Mouse (Mus musculus) erythroblast, embryonic 14.5 days (primary cell): ENCODE measurements around the gene Heatr6. TPM values are rescaled to one million over a fixed set of nuclear protein-coding genes. Genes with fewer than 3 reads are reported as not detected.

Experiments used
- H3K27me3 ChIP-seq: 2 replicates; pipeline ENCODE4 v1.6.1; 2012; ENCODE audit warnings: inconsistent platforms; ENCODE audit not compliant: control insufficient read depth
- H3K36me3 ChIP-seq: 2 replicates; pipeline ENCODE4 v1.6.1; 2012; ENCODE audit warnings: mild to moderate bottlenecking, inconsistent platforms; ENCODE audit not compliant: control insufficient read depth
- H3K4me1 ChIP-seq: 2 replicates; pipeline ENCODE4 v1.6.1; 2012; ENCODE audit warnings: inconsistent platforms; ENCODE audit not compliant: control insufficient read depth
- H3K4me3 ChIP-seq: replicated peaks from 2 replicates; pipeline ENCODE3; 2012; ENCODE audit warnings: moderate library complexity, mild to moderate bottlenecking, inconsistent platforms
- H3K9me3 ChIP-seq: 2 replicates; pipeline ENCODE4 v1.6.1; 2012; ENCODE audit warnings: low read length, inconsistent platforms, mixed read lengths; ENCODE audit not compliant: control insufficient read depth
- GATA1 ChIP-seq: IDR thresholded peaks from 2 replicates; pipeline ENCODE4 v1.6.1; 2012; ENCODE audit warnings: low read length, inconsistent platforms, mixed read lengths
- TAL1 ChIP-seq: IDR thresholded peaks from 3 replicates; pipeline ENCODE4 v1.6.1; 2012; ENCODE audit warnings: low read length, inconsistent platforms, mixed read lengths
- polyA plus RNA-seq: library from polyadenylated mRNA; stranded (reverse); fragments of >175 nt; gene quantifications from 2 replicates; pipeline ENCODE4 v1.2.3, GENCODE M21; 2012

The Heatr6 gene
- polyA plus RNA-seq, 1 experiment: 0.15 TPM

- no peaks in the 10 kb centered on the region for H3K4me1 ChIP-seq
- TF ChIP-seq GATA1 (no peak), TAL1 (no peak)
- no peaks in the 10 kb centered on the region for H3K9me3 ChIP-seq
- peaks cover 18% of the 10 kb centered on the region for H3K27me3 ChIP-seq
- no peaks in the 10 kb centered on the region for H3K36me3 ChIP-seq
- H3K4me3 ChIP-seq: no peak overlapping the region
These were observed 7.3 kb upstream of the Heatr6 start for GRCm38 (mm10) chr11:83746152-83746551.

DNA sequence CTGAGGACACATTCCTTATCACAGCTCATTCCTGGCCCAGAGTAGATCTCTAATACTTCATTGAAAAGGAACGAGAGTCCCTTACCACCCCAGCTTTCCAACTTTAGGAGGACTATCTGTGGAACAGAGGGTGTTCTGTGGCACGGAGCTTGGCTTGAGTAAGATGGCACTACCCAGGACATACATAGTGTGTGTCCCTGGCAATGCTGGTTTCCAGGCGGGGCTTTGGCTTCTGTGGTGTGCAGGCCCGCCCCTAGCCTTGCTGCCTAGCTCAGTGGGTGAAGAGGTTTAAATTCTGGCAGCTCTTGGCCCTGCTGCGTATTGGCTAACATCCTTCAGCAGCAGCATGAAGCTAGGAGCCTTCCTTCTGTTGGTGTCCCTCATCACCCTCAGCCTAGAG is 6.8 kb upstream of the Heatr6 start, which contains the start of gene Wfdc21:
Wfdc21 (plus strand) TSS at position 260 of the 400 bp plus-strand sequence.
- Histone ChIP-seq H3K27me3 (peaks cover 23% of the 10 kb centered on the region), H3K4me3 (no peak within 1 kb of the TSS), H3K36me3 (no peaks in the 10 kb centered on the region), H3K4me1 (no peaks in the 10 kb centered on the region), H3K9me3 (no peaks in the 10 kb centered on the region)
- TF ChIP-seq GATA1: no peak
- no peak for TF ChIP-seq TAL1

DNA sequence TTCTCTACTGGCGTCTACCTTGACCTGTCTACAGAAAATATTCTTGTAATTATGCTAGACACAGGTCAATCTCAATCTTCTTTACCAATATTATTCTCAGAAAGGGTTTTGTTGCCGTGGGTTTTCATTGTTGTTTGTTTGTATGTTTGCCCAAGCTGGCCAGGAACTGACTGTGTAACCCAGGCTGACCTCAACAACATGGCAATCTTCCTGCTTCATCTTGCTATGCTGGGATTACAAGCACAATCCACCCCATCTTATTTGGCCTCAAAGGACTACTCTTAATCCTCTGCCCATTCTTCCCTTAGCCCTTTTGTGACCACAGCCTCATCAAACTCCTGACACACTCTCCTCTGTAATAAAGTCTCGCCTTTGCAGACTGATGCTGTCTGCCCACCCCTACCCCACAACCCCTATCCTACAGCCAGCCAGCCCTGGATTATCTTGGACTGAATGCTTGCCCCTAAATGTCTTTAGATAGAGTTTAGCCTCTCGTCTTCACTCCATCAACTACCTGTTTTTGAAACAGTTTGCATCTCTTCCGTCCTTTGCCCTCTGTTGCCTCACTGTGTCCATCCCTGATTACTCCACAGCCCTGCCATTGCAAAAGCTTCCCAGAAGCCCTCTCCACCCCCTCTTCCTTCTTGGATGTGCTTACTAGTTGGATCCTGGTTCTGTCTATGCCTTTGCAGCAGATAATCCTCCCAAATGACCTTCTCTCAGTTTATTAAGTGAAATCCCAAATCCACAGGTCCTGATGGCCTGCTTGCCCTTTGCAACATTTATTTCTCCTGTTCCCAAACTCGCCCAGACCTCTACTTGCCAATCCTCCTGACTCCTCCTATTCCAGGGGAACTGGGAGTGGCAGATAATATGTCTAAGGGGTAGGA is 5.9 kb upstream of the Heatr6 start:
- H3K27me3 ChIP-seq: peaks cover 23% of the 10 kb centered on the region
- H3K4me3 ChIP-seq: no peak overlapping the region
- TF ChIP-seq GATA1: no peak
- TF ChIP-seq TAL1: no peak
- no peaks in the 10 kb centered on the region for H3K36me3 ChIP-seq
- H3K4me1 ChIP-seq: no peaks in the 10 kb centered on the region
- H3K9me3 ChIP-seq: no peaks in the 10 kb centered on the region

GRCm38 (mm10) chr11:83754227-83754626 is 731 bp downstream of the Heatr6 start:
- H3K4me1 ChIP-seq: peaks cover 18% of the 10 kb centered on the region
- peak overlapping the region; percentile 86 for H3K4me3 ChIP-seq
- TF ChIP-seq GATA1 (no peak), TAL1 (no peak)
- H3K9me3 ChIP-seq: no peaks in the 10 kb centered on the region
- H3K27me3 ChIP-seq: peaks cover 8% of the 10 kb centered on the region
- H3K36me3 ChIP-seq: peaks cover 35% of the 10 kb centered on the region

GRCm38 (mm10) chr11:83767306-83767705 is 13.8 kb downstream of the Heatr6 start:
- no peak overlapping the region for H3K4me3 ChIP-seq
- H3K36me3 ChIP-seq: peaks cover 87% of the 10 kb centered on the region
- no peaks in the 10 kb centered on the region for H3K9me3 ChIP-seq
- H3K4me1 ChIP-seq: no peaks in the 10 kb centered on the region; the same call in 1 of the 2 replicates
- no peaks in the 10 kb centered on the region for H3K27me3 ChIP-seq
- no peak for TF ChIP-seq GATA1
- TF ChIP-seq TAL1: no peak

- H3K36me3 ChIP-seq: peaks cover 87% of the 10 kb centered on the region
- TF ChIP-seq TAL1 (no peak), GATA1 (no peak)
These were observed 15.5 kb downstream of the Heatr6 start for GRCm38 (mm10) chr11:83768976-83769375.

DNA sequence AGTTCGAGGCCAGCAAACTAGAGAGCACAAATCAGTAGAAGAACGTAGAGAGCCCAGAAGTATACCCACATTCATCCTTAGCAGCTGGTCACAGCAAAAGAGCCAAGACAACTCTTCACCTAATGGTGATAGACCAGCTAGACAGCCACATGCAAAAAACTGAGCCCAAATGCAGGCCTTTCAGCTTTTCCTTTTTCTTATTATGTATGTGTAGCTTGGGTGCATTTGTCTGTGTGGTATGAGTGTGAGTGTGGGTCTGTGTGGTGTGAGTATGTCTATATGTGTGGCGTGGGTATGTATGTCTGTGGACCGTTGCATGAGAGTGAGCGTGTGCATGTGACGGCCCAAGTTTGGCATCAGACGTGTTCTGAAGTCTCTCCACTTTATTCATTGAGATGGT is 17.5 kb downstream of the Heatr6 start:
- Histone ChIP-seq H3K4me1 (no peaks in the 10 kb centered on the region), H3K9me3 (no peaks in the 10 kb centered on the region), H3K27me3 (no peaks in the 10 kb centered on the region), H3K36me3 (peaks cover 86% of the 10 kb centered on the region), H3K4me3 (no peak overlapping the region)
- TF ChIP-seq GATA1 (no peak), TAL1 (no peak)

More at GRCm38 (mm10) chr11:83768976-83769375, 15.5 kb downstream of the Heatr6 start:
- no peak overlapping the region for H3K4me3 ChIP-seq
- no peaks in the 10 kb centered on the region for H3K27me3 ChIP-seq
- no peaks in the 10 kb centered on the region; the same call in 1 of the 2 replicates for H3K4me1 ChIP-seq
- H3K9me3 ChIP-seq: no peaks in the 10 kb centered on the region

DNA sequence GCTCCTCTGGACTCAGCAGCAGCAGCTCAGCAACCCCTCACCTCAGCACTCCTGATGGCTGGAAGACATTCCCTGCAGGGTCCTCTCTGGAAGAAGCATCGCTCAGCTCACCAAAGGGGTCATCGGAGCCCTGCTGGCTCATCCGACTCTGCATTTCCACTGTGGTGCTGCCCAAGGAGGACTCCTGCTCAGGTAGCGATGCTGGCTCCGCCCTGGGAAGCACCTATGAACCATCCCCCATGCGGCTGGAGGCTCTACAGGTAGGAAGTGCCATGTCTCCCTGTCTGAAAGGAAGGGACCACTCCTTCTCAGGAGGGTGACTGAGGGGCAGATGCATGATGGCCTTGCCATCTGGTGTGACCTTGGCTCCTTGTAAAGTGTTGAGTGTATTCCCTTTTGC is 18.8 kb downstream of the Heatr6 start:
- Histone ChIP-seq H3K9me3 (no peaks in the 10 kb centered on the region), H3K4me3 (no peak overlapping the region), H3K27me3 (no peaks in the 10 kb centered on the region), H3K36me3 (peaks cover 87% of the 10 kb centered on the region), H3K4me1 (no peaks in the 10 kb centered on the region)
- TF ChIP-seq GATA1 (no peak), TAL1 (no peak)

DNA sequence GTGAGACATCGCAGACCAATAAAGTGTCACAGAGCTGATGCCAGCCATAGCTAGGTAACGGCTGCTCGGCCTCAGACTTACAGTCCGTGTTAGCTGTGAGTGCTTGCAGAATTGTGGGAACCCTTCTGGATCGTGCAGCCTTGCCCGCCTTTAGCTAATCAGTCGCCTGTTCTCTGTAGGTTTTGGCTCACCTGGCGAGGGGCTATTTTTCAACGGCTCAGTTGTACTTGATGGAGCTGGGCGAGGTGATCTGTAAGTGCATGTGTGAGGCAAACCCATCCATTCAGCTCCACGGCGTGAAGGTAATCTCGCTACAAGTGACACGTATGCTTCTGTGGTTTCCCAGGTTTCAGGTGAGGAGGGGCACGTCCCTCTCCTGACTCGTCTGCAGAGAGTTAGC is 20.2 kb downstream of the Heatr6 start:
- no peaks in the 10 kb centered on the region for H3K27me3 ChIP-seq
- no peaks in the 10 kb centered on the region for H3K9me3 ChIP-seq
- peaks cover 81% of the 10 kb centered on the region for H3K36me3 ChIP-seq
- no peak overlapping the region for H3K4me3 ChIP-seq
- H3K4me1 ChIP-seq: no peaks in the 10 kb centered on the region
- TF ChIP-seq TAL1 (no peak), GATA1 (no peak)
